Mouse (Mus musculus): ENCODE measurements around the gene Palm2.

GRCm38 (mm10) chr4:57585281-57585800, 151.3 kb downstream of the Palm2 start:
- TF ChIP-seq CTCF (IDR thresholded peaks at IDR 0.05; ENCODE audit: extremely low read depth, insufficient read depth, low read length) (no peak), POLR2A (IDR thresholded peaks at IDR 0.05; ENCODE audit: extremely low read depth, insufficient read depth, low read length) (no peak)
